Mouse (Mus musculus): ENCODE measurements around the gene Armc3. TPM values are rescaled to one million over a fixed set of nuclear protein-coding genes. Genes with fewer than 3 reads are reported as not detected.

The Armc3 gene
- 2.6 TPM for polyA plus RNA-seq (2014; fragmentation: Illumina TruSeq; extraction: RNeasy Lipid Tissue Mini Kit (QIAGEN cat#74804); ENCODE audit: low read depth, low replicate concordance)

DNA sequence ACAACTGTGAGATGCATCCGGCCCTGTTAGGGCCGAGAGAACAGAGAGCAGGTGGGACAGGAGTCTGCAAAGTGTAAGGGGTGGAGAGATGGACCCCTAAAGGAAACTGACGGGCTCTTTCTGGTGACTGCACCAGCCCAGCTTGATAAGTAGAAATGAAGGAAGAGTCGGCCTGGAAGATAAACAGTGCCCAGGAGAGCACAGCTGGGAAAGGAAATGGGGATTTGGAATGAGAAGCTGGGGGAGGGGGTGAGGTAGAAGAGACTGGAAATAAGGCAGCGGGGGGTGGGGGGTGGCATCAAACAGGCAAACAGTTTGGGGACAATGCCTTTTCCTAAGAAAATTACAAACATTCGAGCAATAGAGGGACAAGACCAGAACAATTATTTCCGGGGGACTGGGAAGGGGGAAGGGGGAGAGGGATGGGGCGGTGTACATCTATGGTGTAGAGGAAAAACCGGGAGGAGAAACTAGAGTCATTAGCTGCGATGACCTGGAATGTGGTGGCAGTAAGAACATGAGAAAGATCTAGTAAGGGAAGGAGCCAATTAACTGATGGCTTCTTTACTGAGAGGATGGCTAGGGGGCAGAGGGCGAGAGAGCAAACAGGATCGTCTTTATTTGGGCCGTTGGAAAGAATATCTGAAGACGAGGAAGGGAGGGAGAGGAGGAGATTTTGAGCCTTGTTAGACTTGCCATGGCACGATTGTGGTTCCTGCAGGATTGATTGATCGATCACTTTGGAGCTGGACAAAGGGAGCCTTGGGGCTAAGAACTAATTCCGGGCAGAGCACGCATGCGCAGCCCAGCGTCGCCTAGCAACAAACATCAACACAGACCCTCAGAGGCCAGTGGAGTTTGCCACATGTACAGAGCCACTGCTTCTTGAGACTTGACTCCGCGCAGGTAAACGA lies at the start of gene Armc3:
Gene Armc3, plus strand, starts transcription at position 851 of the 914 bp plus-strand sequence.

Other genes with a start within 250 kb of the Armc3 start
- 10.5 TPM for gene Pip4k2a, start 201.2 kb upstream of the Armc3 start, polyA plus RNA-seq (2014; fragmentation: Illumina TruSeq; extraction: RNeasy Lipid Tissue Mini Kit (QIAGEN cat#74804); ENCODE audit: low read depth, low replicate concordance)
- 0.63 TPM for gene 4930426L09Rik, start 201.0 kb upstream of the Armc3 start, polyA plus RNA-seq (2014; fragmentation: Illumina TruSeq; extraction: RNeasy Lipid Tissue Mini Kit (QIAGEN cat#74804); ENCODE audit: low read depth, low replicate concordance)
- 18.8 TPM for gene Msrb2, start 172.1 kb downstream of the Armc3 start, polyA plus RNA-seq (2014; fragmentation: Illumina TruSeq; extraction: RNeasy Lipid Tissue Mini Kit (QIAGEN cat#74804); ENCODE audit: low read depth, low replicate concordance)
- not detected for gene Ptf1a, start 246.4 kb downstream of the Armc3 start, polyA plus RNA-seq (2014; fragmentation: Illumina TruSeq; extraction: RNeasy Lipid Tissue Mini Kit (QIAGEN cat#74804); ENCODE audit: low read depth, low replicate concordance)